Mouse (Mus musculus) spleen, adult 2 months (tissue): ENCODE results near the gene Olfr113.

ENCODE experiments used
- CTCF ChIP-seq: fragments of 200-500 bp; IDR thresholded peaks from 2 replicates; pipeline ENCODE4 v1.5.1; 2011; ENCODE audit warnings: mild to moderate bottlenecking, inconsistent platforms; ENCODE audit not compliant: insufficient read depth, insufficient read length, insufficient replicate concordance; ENCODE audit errors: extremely low read depth
- POLR2A ChIP-seq: fragments of 200-500 bp; IDR thresholded peaks from 2 replicates; pipeline ENCODE4 v1.6.1; 2011; ENCODE audit warnings: low read depth, low read length, inconsistent platforms

DNA sequence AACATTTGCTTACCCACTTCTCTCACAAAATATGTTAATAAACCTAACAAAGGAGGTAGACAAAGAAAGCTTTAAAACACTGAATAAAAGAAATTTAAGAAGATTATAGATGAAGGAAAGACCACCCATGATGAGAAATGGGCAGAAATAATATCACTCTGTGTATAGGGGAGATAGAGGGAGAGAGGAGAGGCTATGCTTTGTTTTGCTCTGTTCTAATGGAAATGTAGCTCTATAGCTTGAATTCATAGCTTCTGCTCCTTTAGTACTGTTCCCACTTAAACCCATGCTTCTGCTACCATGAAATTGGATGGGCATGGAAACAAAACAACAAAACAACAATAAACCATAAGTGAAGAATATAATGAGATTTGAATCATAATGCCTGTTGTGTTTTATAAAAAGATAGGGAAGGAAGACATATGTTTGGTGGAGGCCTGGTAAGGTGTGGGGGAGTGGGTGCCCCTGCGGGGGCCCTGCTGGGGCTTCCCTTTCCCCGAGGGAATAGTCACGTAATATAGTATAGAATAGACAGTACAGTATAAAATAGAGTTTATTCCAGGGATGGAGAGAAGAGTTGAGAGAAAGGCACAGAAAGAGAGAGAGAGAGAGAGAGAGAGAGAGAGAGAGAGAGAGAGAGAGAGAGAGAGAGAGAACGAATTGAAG, 35.9 kb downstream of the Olfr113 start:
- TF ChIP-seq CTCF (no peak), POLR2A (no peak)
